Mouse (Mus musculus) thymus, adult 2 months (tissue): ENCODE data around the gene Tmc3. TPM values are rescaled to one million over a fixed set of nuclear protein-coding genes. Genes with fewer than 3 reads are reported as not detected.

Source experiments
- DNase-seq: peaks from one replicate; pipeline ENCODE4 v3.0.0; 2021
- H3K27ac ChIP-seq: fragments of 200-500 bp; 2 replicates; pipeline ENCODE4 v1.5.1; 2012; ENCODE audit warnings: low read length, control low read depth; ENCODE audit not compliant: control insufficient read depth, insufficient read depth
- H3K27me3 ChIP-seq: fragments of 200-500 bp; 2 replicates; pipeline ENCODE4 v1.6.1; 2012; ENCODE audit warnings: mild to moderate bottlenecking, low read length, moderate library complexity, mixed read lengths; ENCODE audit not compliant: control insufficient read depth, insufficient read depth
- H3K36me3 ChIP-seq: fragments of 200-500 bp; 2 replicates; pipeline ENCODE4 v1.6.1; 2012; ENCODE audit warnings: mild to moderate bottlenecking, low read length, moderate library complexity; ENCODE audit not compliant: control insufficient read depth, insufficient read depth
- H3K4me1 ChIP-seq: fragments of 200-500 bp; replicated peaks from 2 replicates; pipeline ENCODE4 v1.6.1; 2012; ENCODE audit warnings: low read length; ENCODE audit not compliant: control insufficient read depth, insufficient read depth
- H3K4me3 ChIP-seq: fragments of 200-500 bp; 2 replicates; pipeline ENCODE4 v1.5.1; 2012; ENCODE audit warnings: mild to moderate bottlenecking, low read length, control low read depth, moderate library complexity; ENCODE audit not compliant: control insufficient read depth, insufficient read depth
- CTCF ChIP-seq: fragments of 200-500 bp; IDR thresholded peaks from 2 replicates; pipeline ENCODE4 v1.5.1; 2012; ENCODE audit warnings: mild to moderate bottlenecking, control low read depth, low read length, moderate library complexity, borderline replicate concordance; ENCODE audit not compliant: control insufficient read depth, poor library complexity, insufficient read depth; ENCODE audit errors: extremely low read depth
- POLR2A ChIP-seq: fragments of 200-500 bp; IDR thresholded peaks from 2 replicates; pipeline ENCODE4 v1.6.1; 2012; ENCODE audit warnings: mild to moderate bottlenecking, low read length, control low read depth, moderate library complexity; ENCODE audit not compliant: control insufficient read depth, poor library complexity, insufficient read depth; ENCODE audit errors: extremely low read depth
- WGBS: fragments of 180-500 bp; shearing (Covaris S2); methylation state at CpG from one replicate; pipeline ENCODE4 v1.1.7; 2018; 5-methylcytosine and 5-hydroxymethylcytosine counted together
- polyA plus RNA-seq: library from polyadenylated mRNA; depleted of rRNA; stranded (reverse); fragments of >200 nt; gene quantifications from 2 replicates; pipeline ENCODE4 v1.2.3, GENCODE M21; 2012

The Tmc3 gene
- polyA plus RNA-seq, 1 experiment: 0.54 TPM

DNA sequence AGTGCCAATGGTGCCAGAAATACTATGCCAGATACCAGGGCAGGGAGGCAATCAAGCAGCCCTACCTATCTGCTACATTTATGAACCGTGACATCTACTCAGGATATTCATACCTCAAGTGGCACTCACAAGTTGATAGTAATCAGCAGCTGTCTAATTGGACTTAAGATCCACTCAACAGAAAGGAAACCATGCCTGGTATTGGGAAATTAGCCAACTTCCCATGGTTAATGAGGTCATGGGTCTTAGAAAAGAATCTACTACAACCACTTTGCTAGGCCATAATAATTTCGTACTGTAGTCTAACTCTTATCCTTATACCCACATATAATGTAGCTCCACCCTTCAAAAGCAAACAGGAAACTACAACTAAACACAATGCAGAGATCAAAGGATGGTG, 28.2 kb upstream of the Tmc3 start:
- WGBS: 16% methylated on average over 2 of the region's 2 CpGs
- no peak for DNase-seq
- no peaks in the 10 kb centered on the region for H3K36me3 ChIP-seq
- no peaks in the 10 kb centered on the region for H3K27me3 ChIP-seq
- H3K27ac ChIP-seq: no peak overlapping the region
- no peak overlapping the region for H3K4me3 ChIP-seq
- TF ChIP-seq POLR2A (no peak), CTCF (no peak)
- H3K4me1 ChIP-seq: no peaks in the 10 kb centered on the region

- no peaks in the 10 kb centered on the region for H3K36me3 ChIP-seq
- no peak overlapping the region for H3K27ac ChIP-seq
- H3K4me1 ChIP-seq: no peaks in the 10 kb centered on the region
- no peaks in the 10 kb centered on the region for H3K27me3 ChIP-seq
- 82% methylated on average over 5 of the region's 5 CpGs for WGBS
- no peak for DNase-seq
- no peak overlapping the region for H3K4me3 ChIP-seq
- no peak for TF ChIP-seq POLR2A
- TF ChIP-seq CTCF: no peak
Measured at GRCm38 (mm10) chr7:83558741-83559280, 25.9 kb upstream of the Tmc3 start.

DNA sequence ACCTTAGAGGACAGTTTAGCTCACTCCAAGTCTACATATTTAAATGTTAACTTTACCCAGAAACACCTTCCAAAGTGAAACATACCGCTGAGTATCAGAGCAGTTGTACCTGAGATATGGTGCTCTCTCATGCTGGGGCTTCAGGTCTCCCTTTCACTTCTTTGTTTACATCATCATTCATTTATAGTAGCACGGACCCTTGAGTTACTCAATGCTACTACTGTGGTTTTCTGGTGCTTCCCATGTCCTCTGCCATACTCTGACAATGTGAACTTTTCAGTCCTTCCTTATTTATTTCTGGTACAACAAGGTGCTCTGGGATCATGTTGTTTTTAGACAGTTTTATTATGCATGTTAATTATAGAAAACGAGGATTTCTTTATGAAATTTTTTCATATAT, 25.2 kb upstream of the Tmc3 start:
- H3K36me3 ChIP-seq: no peaks in the 10 kb centered on the region
- TF ChIP-seq CTCF (no peak), POLR2A (no peak)
- no peaks in the 10 kb centered on the region for H3K4me1 ChIP-seq
- H3K4me3 ChIP-seq: no peak overlapping the region
- no peaks in the 10 kb centered on the region for H3K27me3 ChIP-seq
- WGBS: 67% methylated on average over 3 of the region's 3 CpGs
- H3K27ac ChIP-seq: no peak overlapping the region
- DNase-seq: no peak

GRCm38 (mm10) chr7:83561849-83562248, 22.9 kb upstream of the Tmc3 start:
- TF ChIP-seq CTCF (no peak), POLR2A (no peak)
- 82% methylated on average over 3 of the region's 3 CpGs for WGBS
- no peaks in the 10 kb centered on the region for H3K36me3 ChIP-seq
- H3K4me3 ChIP-seq: no peak overlapping the region
- no peak for DNase-seq
- H3K27me3 ChIP-seq: no peaks in the 10 kb centered on the region
- H3K27ac ChIP-seq: no peak overlapping the region
- 0 out of 2 replicates have a peak, but pooled peaks cover 2% of the 10 kb centered on the region for H3K4me1 ChIP-seq

- Histone ChIP-seq H3K4me1 (0 out of 2 replicates have a peak, but pooled peaks cover 2% of the 10 kb centered on the region), H3K36me3 (no peaks in the 10 kb centered on the region), H3K4me3 (no peak overlapping the region), H3K27ac (no peak overlapping the region), H3K27me3 (no peaks in the 10 kb centered on the region)
- WGBS: 60% methylated on average over 12 of the region's 12 CpGs
- TF ChIP-seq POLR2A: no peak
- no peak for TF ChIP-seq CTCF
- DNase-seq: peak; percentile 12
Measured at GRCm38 (mm10) chr7:83564635-83565291, 20.0 kb upstream of the Tmc3 start.

- Histone ChIP-seq H3K4me1 (peaks cover 5% of the 10 kb centered on the region; the same call in 1 of the 2 replicates), H3K36me3 (no peaks in the 10 kb centered on the region), H3K27me3 (no peaks in the 10 kb centered on the region), H3K27ac (no peak overlapping the region), H3K4me3 (no peak overlapping the region)
- TF ChIP-seq POLR2A (no peak), CTCF (no peak)
- 31% methylated on average over 7 of the region's 7 CpGs for WGBS
- no peak for DNase-seq
Measured at GRCm38 (mm10) chr7:83565976-83566375, 18.8 kb upstream of the Tmc3 start.

GRCm38 (mm10) chr7:83567841-83568500, 16.8 kb upstream of the Tmc3 start:
- TF ChIP-seq POLR2A: no peak
- TF ChIP-seq CTCF: no peak
- Histone ChIP-seq H3K4me3 (no peak overlapping the region), H3K27me3 (no peaks in the 10 kb centered on the region), H3K36me3 (no peaks in the 10 kb centered on the region), H3K4me1 (peaks cover 7% of the 10 kb centered on the region; the same call in 1 of the 2 replicates), H3K27ac (no peak overlapping the region)
- peak; percentile 52 for DNase-seq
- WGBS: 54% methylated on average over 16 of the region's 16 CpGs
